Mouse (Mus musculus) liver, postnatal 0 days (tissue): ENCODE measurements at regions not wholly inside any gene's neighbourhood (a gene's known extent, or its start where the extent isn't known, plus 50 kb on each side); places are given as distances from the start of the nearest gene placed in this dataset.

Source experiments
- ATAC-seq: fragments of 200-750 bp; cut with Nextera tagmentation; 2 replicates; pipeline ENCODE4 v1.8.0; 2017; ENCODE audit warnings: mild to moderate bottlenecking, moderate library complexity
- DNase-seq: peaks from one replicate; pipeline ENCODE4 v3.0.0-alpha.2; 2016
- H3K27ac ChIP-seq: fragments of 300-500 bp; sonication (generic); 2 replicates; pipeline ENCODE4 v1.5.1; 2014; ENCODE audit warnings: antibody characterized with exemption, moderate library complexity, mild to moderate bottlenecking, low read depth
- H3K27me3 ChIP-seq: fragments of 300-500 bp; sonication (generic); 2 replicates; pipeline ENCODE4 v1.6.1; 2014; ENCODE audit warnings: low read length, control low read depth, mixed read lengths; ENCODE audit not compliant: insufficient read depth
- H3K36me3 ChIP-seq: fragments of 300-500 bp; sonication (generic); replicated peaks from 2 replicates; pipeline ENCODE4 v1.6.1; 2014; ENCODE audit warnings: mild to moderate bottlenecking, control low read depth, low read length, moderate library complexity, mixed read lengths; ENCODE audit not compliant: insufficient read depth
- H3K4me1 ChIP-seq: fragments of 300-500 bp; sonication (generic); 2 replicates; pipeline ENCODE4 v1.6.1; 2014; ENCODE audit warnings: antibody characterized with exemption, mild to moderate bottlenecking, control low read depth; ENCODE audit not compliant: insufficient read depth
- H3K4me2 ChIP-seq: fragments of 300-500 bp; sonication (generic); 2 replicates; pipeline ENCODE4 v1.6.1; 2014; ENCODE audit warnings: low read depth, mild to moderate bottlenecking, low read length, moderate library complexity, mixed read lengths
- H3K4me3 ChIP-seq: fragments of 300-500 bp; sonication (generic); 2 replicates; pipeline ENCODE4 v1.5.1; 2014; ENCODE audit warnings: low read depth, low read length
- H3K9ac ChIP-seq: fragments of 300-500 bp; sonication (generic); replicated peaks from 2 replicates; pipeline ENCODE4 v1.6.1; 2014; ENCODE audit warnings: mild to moderate bottlenecking, moderate library complexity
- H3K9me3 ChIP-seq: fragments of 300-500 bp; sonication (generic); 2 replicates; pipeline ENCODE4 v1.6.1; 2016; ENCODE audit warnings: mild to moderate bottlenecking, control low read depth, low read length, mixed read lengths
- CTCF ChIP-seq: sonication (generic); IDR thresholded peaks from 2 replicates; pipeline ENCODE4 v1.5.1; 2016; ENCODE audit warnings: antibody characterized with exemption, low read depth
- EP300 ChIP-seq: IDR thresholded peaks from 2 replicates; pipeline ENCODE4 v1.6.1; 2016; ENCODE audit warnings: antibody characterized with exemption, low read depth, mild to moderate bottlenecking
- WGBS: fragments of 180-500 bp; shearing (Covaris S2); extraction: QIAGEN DNeasy Blood & Tissue Kit; methylation state at CpG from one replicate; pipeline ENCODE4 v1.1.7; 2014; ENCODE audit not compliant: insufficient replicate concordance; 5-methylcytosine and 5-hydroxymethylcytosine counted together

DNA sequence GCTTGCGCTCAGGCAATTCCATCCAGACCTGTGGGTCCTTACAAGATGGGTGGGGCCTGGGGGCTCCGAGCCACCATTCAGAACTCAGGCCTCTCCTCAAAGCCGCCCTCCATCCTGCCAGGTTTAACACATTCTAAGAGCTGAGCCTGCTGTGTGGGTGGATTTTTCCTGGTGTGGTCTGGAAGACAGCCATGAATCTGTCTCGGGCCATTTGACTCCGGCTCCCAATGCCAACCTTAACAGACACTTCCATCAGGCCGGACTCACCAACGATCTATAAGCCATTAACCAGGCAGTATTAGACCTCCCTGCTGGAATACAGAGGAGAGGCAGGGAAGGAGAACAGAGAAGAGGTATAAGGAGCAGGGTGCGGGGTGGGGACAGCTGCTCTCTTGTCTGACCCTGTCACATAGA lies 288.9 kb upstream of the Rpl38 start:
- Histone ChIP-seq H3K4me2 (no peak overlapping the region), H3K36me3 (no peaks in the 10 kb centered on the region), H3K9me3 (no peaks in the 10 kb centered on the region), H3K4me3 (no peak overlapping the region), H3K4me1 (peaks cover 8% of the 10 kb centered on the region; the same call in 1 of the 2 replicates), H3K9ac (no peak overlapping the region), H3K27ac (no peak overlapping the region), H3K27me3 (no peaks in the 10 kb centered on the region)
- ATAC-seq (no peak), DNase-seq (no peak)
- 72% methylated on average over 8 of the region's 8 CpGs for WGBS
- TF ChIP-seq CTCF = no peak
- TF ChIP-seq EP300 = no peak

DNA sequence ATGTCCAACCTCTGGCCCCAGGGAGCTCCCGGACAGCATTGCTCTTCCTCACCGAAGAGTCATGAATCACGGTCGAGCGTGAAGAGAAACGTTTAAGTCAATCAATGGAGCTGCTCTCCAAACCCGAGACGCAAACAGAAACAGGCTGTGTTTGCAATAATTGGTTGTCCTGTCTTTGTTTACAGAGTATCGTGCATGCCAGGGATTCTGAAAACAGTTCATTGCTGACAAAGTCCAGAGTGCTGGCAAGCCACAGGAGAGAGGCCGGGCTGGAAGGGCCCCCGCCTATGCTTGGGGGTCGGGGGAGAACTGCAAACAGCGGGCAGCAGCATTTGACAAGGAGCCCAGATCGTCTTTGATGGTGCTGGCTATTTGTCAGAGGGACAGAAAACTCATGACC lies 292.4 kb upstream of the Rpl38 start:
- Histone ChIP-seq H3K9me3 (no peaks in the 10 kb centered on the region), H3K27ac (no peak overlapping the region), H3K4me2 (peak overlapping the region; percentile 44), H3K9ac (no peak overlapping the region), H3K4me3 (no peak overlapping the region), H3K27me3 (no peaks in the 10 kb centered on the region), H3K4me1 (peaks cover 8% of the 10 kb centered on the region; the same call in 1 of the 2 replicates), H3K36me3 (no peaks in the 10 kb centered on the region)
- DNase-seq (peak; percentile 36), ATAC-seq (peak; percentile 51; the same call in 1 of the 2 replicates)
- TF ChIP-seq EP300 (no peak), CTCF (no peak)
- WGBS = 57% methylated on average over 14 of the region's 14 CpGs

DNA sequence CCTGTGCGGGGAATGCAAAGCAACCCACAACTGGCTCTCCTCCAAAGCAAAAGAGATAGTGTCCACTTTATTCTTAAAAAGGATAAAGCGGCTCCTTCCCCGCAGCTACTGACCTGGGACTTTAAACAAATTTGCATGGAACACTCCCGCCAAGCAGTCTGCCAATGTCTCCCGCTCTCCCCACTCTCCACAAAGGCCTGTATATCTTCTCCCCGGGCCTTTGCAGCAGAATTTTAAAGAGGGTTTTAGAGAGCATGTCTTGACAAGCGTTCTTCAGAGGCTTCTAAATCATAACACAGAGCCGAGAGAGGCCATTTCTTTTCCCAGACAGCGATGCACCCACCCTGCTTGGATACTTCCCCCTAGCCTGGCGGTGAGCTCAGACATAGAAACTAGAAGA lies 297.6 kb upstream of the Rpl38 start:
- no peak overlapping the region for H3K9ac ChIP-seq
- no peak overlapping the region for H3K4me3 ChIP-seq
- no peak overlapping the region for H3K4me2 ChIP-seq
- H3K27ac ChIP-seq = no peak overlapping the region
- no peaks in the 10 kb centered on the region for H3K9me3 ChIP-seq
- ATAC-seq (no peak), DNase-seq (no peak)
- TF ChIP-seq EP300 = no peak
- no peak for TF ChIP-seq CTCF
- peaks cover 3% of the 10 kb centered on the region; the same call in 1 of the 2 replicates for H3K4me1 ChIP-seq
- no peaks in the 10 kb centered on the region for H3K36me3 ChIP-seq
- 43% methylated on average over 10 of the region's 10 CpGs for WGBS
- no peaks in the 10 kb centered on the region for H3K27me3 ChIP-seq

DNA sequence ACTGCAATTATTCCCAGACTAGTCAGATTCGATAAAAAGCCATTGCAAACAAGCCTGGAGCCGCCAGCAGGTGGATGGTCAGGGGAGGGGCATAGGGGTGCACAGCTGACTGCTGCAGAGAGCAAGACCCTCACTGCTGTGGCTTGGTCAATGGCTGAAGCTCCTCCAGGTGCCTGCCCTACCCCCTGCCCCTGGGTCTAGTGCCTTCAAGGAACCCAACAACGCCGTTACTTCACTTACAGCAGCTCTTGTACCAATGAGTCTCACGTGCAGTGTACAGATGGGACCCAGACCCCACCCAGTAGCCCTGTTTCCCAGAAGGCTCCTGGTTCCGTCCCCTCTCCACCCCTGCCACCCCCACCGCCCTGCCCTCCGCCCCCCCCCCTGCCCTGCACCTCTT lies 300.5 kb upstream of the Rpl38 start:
- no peak overlapping the region for H3K27ac ChIP-seq
- no peaks in the 10 kb centered on the region for H3K36me3 ChIP-seq
- 74% methylated on average over 6 of the region's 8 CpGs for WGBS
- H3K4me2 ChIP-seq = no peak overlapping the region
- H3K27me3 ChIP-seq = no peaks in the 10 kb centered on the region
- H3K4me3 ChIP-seq = no peak overlapping the region
- no peaks in the 10 kb centered on the region for H3K9me3 ChIP-seq
- DNase-seq (no peak), ATAC-seq (no peak)
- H3K4me1 ChIP-seq = no peaks in the 10 kb centered on the region
- TF ChIP-seq CTCF (no peak), EP300 (no peak)
- no peak overlapping the region for H3K9ac ChIP-seq

DNA sequence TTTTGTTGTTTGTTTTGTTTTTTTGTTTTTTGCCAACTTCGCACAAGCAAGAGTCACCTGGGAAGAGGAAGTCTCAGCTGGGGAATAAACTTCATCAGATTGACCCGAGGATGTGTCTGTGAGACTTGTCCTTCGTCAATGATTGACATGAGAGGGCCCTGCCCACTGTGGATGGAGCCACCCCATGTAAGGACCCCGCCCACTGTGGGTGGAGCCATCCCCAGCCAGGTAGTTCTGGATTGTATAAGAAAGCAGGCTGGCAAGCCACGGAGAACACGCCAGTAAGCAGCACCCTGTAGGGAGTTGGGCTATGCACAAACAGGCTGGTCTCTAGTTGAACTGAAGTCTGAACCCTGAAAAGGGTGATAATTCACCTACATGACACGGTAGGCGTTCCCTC lies 294.1 kb upstream of the Sdk2 start:
- DNase-seq (no peak), ATAC-seq (no peak)
- H3K9me3 ChIP-seq = no peaks in the 10 kb centered on the region
- H3K4me1 ChIP-seq = no peaks in the 10 kb centered on the region
- no peak overlapping the region for H3K4me3 ChIP-seq
- H3K27ac ChIP-seq = no peak overlapping the region
- TF ChIP-seq CTCF (no peak), EP300 (no peak)
- no peaks in the 10 kb centered on the region for H3K27me3 ChIP-seq
- H3K9ac ChIP-seq = no peak overlapping the region
- WGBS = 75% methylated on average over 8 of the region's 8 CpGs
- no peaks in the 10 kb centered on the region for H3K36me3 ChIP-seq
- H3K4me2 ChIP-seq = no peak overlapping the region

DNA sequence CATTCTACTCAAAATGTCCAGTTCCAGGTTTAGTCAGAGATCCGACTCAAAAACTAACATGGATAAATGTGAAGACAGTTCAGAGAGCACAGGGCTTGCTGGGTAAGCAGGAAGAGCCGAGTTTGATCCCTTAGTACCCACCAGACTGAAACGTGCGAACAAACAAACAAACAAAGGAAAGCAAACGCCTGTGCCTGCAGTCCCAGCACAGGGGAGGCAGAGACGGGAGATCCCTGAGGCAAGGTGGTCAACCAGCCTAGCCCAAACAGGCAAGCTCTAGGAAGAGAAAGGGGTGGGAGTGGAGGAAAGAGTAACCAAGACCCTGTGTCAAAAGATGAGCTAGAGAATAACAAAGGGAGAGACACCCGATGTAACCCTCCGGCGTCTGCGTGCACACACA lies 293.5 kb upstream of the Sdk2 start:
- no peak for DNase-seq

DNA sequence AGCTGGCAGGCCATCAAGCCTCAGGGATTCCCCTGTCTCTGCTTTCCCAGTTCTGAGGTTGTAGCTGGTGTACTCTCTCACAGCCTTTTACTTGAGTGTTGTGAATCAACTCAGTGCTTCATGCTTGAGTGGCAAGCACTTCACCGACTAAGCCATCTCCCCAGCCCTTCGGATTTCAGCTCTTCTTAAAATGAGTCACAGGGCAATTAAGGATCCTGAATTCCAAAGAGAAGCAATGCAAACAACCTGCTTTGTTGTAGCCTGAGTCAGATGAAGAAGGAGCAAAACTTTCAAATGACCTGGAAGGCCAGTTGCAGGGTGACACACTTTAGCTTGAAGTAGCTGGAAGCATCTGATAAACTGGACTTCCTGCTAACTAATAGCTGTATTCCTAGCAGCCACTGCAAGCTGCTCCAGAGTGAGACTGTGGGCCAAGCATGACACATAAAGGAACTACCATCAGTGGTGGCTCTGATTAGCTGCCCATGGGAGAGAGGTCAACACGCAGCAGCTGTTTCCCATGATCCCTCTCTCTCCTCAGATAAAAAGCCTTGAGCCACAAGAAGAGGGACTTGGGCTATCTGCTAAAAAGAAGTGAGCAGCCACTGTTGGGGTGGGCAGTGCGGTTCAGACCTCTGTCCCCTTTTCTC lies 285.4 kb upstream of the Sdk2 start:
- ATAC-seq (peak; percentile 29; the same call in 1 of the 2 replicates), DNase-seq (no peak)
- no peak overlapping the region for H3K4me2 ChIP-seq
- no peaks in the 10 kb centered on the region for H3K9me3 ChIP-seq
- H3K4me1 ChIP-seq = no peaks in the 10 kb centered on the region; the same call in 1 of the 2 replicates
- H3K9ac ChIP-seq = no peak overlapping the region
- no peaks in the 10 kb centered on the region for H3K36me3 ChIP-seq
- no peak overlapping the region for H3K4me3 ChIP-seq
- WGBS = 49% methylated on average over 4 of the region's 4 CpGs
- H3K27ac ChIP-seq = no peak overlapping the region
- H3K27me3 ChIP-seq = no peaks in the 10 kb centered on the region
- TF ChIP-seq CTCF (no peak), EP300 (no peak)

More for the DNA sequence above, 293.5 kb upstream of the Sdk2 start:
- no peak overlapping the region for H3K4me3 ChIP-seq
- WGBS = 81% methylated on average over 10 of the region's 10 CpGs
- no peak for ATAC-seq
- TF ChIP-seq CTCF (no peak), EP300 (no peak)
- no peaks in the 10 kb centered on the region for H3K9me3 ChIP-seq
- H3K4me2 ChIP-seq = no peak overlapping the region
- H3K4me1 ChIP-seq = no peaks in the 10 kb centered on the region
- no peak overlapping the region for H3K9ac ChIP-seq
- no peaks in the 10 kb centered on the region for H3K27me3 ChIP-seq
- no peak overlapping the region for H3K27ac ChIP-seq
- no peaks in the 10 kb centered on the region for H3K36me3 ChIP-seq
